Mouse (Mus musculus): ENCODE measurements at regions not wholly inside any gene's neighbourhood (a gene's known extent, or its start where the extent isn't known, plus 50 kb on each side); places are given as distances from the start of the nearest gene placed in this dataset.

DNA sequence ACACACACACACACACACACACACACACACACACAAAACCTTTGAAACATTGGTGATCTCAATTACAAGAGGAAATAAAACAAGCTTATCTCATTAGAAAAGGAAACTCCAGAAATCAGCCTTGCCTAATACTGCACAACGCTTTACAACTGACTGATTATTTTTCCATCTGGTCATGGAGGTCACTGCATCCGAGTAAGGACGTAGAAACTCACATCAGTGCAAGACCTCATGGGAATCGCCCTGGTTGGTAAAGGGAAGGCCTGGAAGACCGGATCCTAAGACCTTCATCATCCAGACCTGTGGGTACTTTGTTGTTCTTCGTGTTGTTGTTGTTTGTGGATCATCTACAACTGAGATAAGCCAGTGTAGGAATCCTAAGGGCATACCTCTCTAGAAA is 77.8 kb upstream of the Sestd1 start:
- Histone ChIP-seq H3K27ac (no peak overlapping the region), H3K4me3 (no peak overlapping the region)
- no peak for DNase-seq (ENCODE audit: low spot score in 2 of 2)
- TF ChIP-seq CTCF (conservative IDR thresholded peaks at IDR 0.05), result no peak

DNA sequence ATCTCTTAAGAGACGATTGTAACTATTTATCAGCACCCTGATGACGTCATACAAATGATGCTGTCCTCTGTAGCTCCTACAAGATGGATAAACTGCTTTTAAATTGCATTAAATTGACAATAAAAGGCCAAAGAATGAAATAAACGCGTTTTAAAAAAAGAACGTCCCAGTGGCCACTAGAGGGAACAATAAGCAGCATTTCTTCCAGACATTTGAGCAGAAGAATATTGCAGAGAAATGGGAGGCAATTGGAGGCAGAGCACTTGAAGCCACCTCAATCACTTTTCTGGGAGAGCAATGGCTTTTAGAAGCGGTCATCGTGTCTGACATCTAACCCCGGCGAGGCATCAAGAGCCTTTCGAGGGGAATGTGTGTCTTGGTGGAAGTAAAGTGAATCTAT is 76.4 kb upstream of the Sestd1 start:
- no peak for DNase-seq (ENCODE audit: low spot score in 2 of 2)
- TF ChIP-seq CTCF (conservative IDR thresholded peaks at IDR 0.05), result peak; percentile 79
- no peak overlapping the region for H3K4me3 ChIP-seq
- no peak overlapping the region for H3K27ac ChIP-seq

GRCm38 (mm10) chr2:77351987-77352628 is 71.7 kb upstream of the Sestd1 start:
- H3K4me3 ChIP-seq, result no peak overlapping the region
- H3K27ac ChIP-seq, result no peak overlapping the region
- no peak for TF ChIP-seq CTCF (conservative IDR thresholded peaks at IDR 0.05)
- DNase-seq (ENCODE audit: low spot score in 2 of 2), result no peak

DNA sequence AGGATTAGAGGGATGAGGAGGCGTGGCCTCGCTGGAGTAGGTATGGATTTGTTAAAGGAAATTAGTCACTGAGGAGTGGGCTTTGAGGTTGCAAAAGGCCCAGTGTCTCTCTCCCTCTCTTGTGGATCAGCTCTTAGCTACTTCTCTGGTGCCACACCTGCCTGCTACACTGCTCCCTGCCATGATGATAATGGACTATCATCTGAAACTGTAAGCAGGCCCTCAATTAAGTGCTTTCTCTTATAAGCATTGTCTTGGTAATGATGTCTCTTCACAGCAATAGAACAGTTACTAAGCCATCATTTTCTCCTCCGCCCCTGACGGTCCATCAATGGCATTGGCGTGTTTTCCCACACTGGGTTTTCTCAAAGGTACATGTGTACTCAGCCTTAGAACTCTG is 66.6 kb upstream of the Sestd1 start:
- Histone ChIP-seq H3K27ac (no peak overlapping the region), H3K4me3 (no peak overlapping the region)
- TF ChIP-seq CTCF (conservative IDR thresholded peaks at IDR 0.05), result no peak
- no peak for DNase-seq (ENCODE audit: low spot score in 2 of 2)

DNA sequence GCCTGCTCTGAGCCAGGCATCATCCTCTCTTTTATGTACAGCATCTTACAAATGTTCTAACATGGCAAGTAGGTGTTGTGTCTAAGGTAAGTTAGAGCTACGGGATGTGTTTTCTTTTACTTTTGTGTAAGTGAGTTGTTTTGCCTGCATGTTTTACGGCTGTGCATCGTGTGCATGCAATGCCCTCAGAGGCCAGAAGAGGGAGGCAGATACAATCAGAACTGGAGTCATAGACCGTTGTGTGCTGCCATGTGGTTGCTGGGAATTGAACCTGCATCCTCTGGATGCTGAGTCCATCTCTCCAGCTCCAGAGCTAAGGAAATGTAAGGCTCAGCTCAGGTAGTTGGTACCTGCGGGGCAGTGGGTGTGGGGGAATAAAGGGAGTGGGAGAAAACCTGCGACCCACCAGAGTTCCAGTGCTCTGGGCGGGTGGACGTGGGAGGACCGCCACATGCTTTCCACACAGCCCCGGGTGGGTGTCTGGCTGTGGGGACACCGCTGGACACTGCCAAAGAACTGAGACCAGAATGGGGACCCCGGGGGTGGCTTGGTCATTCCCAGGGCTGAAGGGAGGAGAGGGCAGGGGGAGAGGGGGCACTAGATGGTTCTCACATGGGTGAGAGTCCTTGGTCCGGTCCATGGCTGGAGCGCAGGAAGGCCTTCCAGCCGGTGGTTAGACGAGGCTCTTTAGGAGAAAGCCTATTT is 63.5 kb upstream of the Sestd1 start:
- no peak for DNase-seq (ENCODE audit: low spot score in 2 of 2)
- peak; percentile 70 for TF ChIP-seq CTCF (conservative IDR thresholded peaks at IDR 0.05)
- Histone ChIP-seq H3K27ac (no peak overlapping the region), H3K4me3 (no peak overlapping the region)

- TF ChIP-seq CTCF (conservative IDR thresholded peaks at IDR 0.05), result no peak
- H3K4me3 ChIP-seq, result peak overlapping the region; percentile 23; the same call in 1 of the 2 replicates
- no peak for DNase-seq (ENCODE audit: low spot score in 2 of 2)
- H3K27ac ChIP-seq, result no peak overlapping the region
Measured at GRCm38 (mm10) chr2:77342416-77342815, 62.0 kb upstream of the Sestd1 start.

GRCm38 (mm10) chr2:77341575-77342332 is 61.4 kb upstream of the Sestd1 start:
- H3K4me3 ChIP-seq, result no peak overlapping the region; the same call in 1 of the 2 replicates
- peak; percentile 99 for TF ChIP-seq CTCF (conservative IDR thresholded peaks at IDR 0.05)
- DNase-seq (ENCODE audit: low spot score in 2 of 2), result peak; percentile 96 to 99
- no peak overlapping the region for H3K27ac ChIP-seq

GRCm38 (mm10) chr2:77340076-77340475 is 59.7 kb upstream of the Sestd1 start:
- H3K27ac ChIP-seq, result no peak overlapping the region
- DNase-seq (ENCODE audit: low spot score in 2 of 2), result no peak
- TF ChIP-seq CTCF (conservative IDR thresholded peaks at IDR 0.05), result no peak
- no peak overlapping the region for H3K4me3 ChIP-seq

DNA sequence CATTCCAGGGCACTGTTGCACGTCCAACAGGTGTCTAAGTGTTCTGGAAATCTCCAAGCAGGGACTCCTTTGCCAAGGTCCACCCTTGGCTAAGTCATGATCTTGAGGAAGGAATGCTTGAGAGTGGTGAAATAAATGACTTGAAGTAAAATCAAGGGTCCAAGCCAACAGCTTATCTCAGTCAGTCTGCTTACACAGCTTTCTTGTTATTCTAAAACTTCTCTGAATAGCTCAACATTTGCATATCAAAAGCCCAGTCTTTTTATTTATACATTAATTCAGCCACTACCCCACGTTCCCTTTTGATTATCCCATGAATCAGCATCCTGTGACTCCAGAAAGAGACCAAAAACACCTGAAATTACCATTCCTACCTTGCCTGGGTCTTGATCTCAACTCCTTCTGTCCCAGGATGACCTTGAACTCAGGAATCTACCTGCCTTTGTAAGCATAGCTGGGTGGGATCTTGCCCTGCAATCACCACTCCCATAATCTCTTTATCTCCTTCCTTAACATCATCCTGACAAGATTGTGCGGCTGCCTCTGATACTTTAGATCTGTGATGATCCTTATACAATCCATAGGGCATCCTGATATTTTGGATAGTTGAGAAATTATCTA is 57.5 kb upstream of the Sestd1 start:
- no peak for DNase-seq (ENCODE audit: low spot score in 2 of 2)
- TF ChIP-seq CTCF (conservative IDR thresholded peaks at IDR 0.05), result no peak
- H3K4me3 ChIP-seq, result no peak overlapping the region
- H3K27ac ChIP-seq, result no peak overlapping the region

- TF ChIP-seq CTCF (conservative IDR thresholded peaks at IDR 0.05), result no peak
- DNase-seq (ENCODE audit: low spot score in 2 of 2), result no peak
- H3K4me3 ChIP-seq, result no peak overlapping the region
- no peak overlapping the region for H3K27ac ChIP-seq
Measured at GRCm38 (mm10) chr2:77337318-77337717, 56.9 kb upstream of the Sestd1 start.

- Histone ChIP-seq H3K27ac (no peak overlapping the region), H3K4me3 (no peak overlapping the region)
- TF ChIP-seq CTCF (conservative IDR thresholded peaks at IDR 0.05), result no peak
- no peak for DNase-seq (ENCODE audit: low spot score in 2 of 2)
Measured at GRCm38 (mm10) chr2:77336810-77337209, 56.4 kb upstream of the Sestd1 start.

DNA sequence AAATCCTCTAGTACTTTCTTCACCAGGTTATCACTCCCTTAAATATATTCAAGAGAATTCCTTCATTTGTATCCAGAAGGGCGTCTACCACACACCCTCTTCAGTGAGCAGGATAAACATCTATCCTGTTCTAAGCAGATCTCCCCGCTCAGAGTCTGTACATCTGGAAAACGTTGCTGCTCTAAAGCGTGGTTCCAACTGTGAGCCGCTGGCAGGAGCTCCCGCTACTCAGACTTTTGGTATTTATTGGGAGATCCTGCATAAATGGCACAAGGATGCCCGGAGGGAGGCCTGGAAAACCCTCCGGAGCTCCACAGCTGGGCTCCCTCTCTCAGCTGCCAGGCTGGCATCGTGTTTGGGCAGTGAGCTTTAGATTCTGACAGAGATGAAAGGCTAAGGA is 54.3 kb upstream of the Sestd1 start:
- H3K27ac ChIP-seq, result no peak overlapping the region
- no peak for DNase-seq (ENCODE audit: low spot score in 2 of 2)
- H3K4me3 ChIP-seq, result no peak overlapping the region
- no peak for TF ChIP-seq CTCF (conservative IDR thresholded peaks at IDR 0.05)
